ENCODE assay signal across 19 mouse cellular contexts in the genomic region with DNA sequence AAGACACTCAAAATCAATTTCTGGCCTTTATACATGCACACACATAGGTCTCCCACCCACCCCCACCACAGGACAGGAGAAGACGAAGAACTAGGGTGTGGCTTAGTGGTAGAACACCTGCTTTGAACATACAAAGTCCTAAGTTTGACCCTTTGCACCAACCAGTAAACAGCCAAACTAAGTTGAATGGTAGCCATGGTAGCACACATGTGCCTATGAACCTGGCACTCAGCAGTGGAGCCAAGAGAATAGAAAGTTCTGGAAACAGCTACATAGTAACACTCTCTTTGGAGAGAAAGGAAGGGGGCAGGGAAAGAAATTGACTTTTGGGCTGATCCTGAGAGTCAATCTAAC. TPM values are rescaled to one million over a fixed set of nuclear protein-coding genes. Genes with fewer than 3 reads are reported as not detected.
DNase-seq lines count a peak whose midpoint lies in the region; ATAC-seq and TF ChIP-seq lines count a peak whose summit lies in the region.
"Had no signal": no experiment of that assay in that cellular context is flagged by ENCODE, and none has a peak within 500 bp of the region (broad histone marks: within the 10 kb centered on the region; RNA-seq: fewer than 3 reads in every experiment).

No protein-coding gene starts in this region.

- no peaks in the 10 kb centered on the region for H3K79me2 ChIP-seq in liver, adult 2 months (ENCODE audit: control insufficient read depth, insufficient read depth, low read length)

- no peaks in the 10 kb centered on the region for H3K27me3 ChIP-seq in cerebellum, adult 2 months (ENCODE audit: control insufficient read depth, insufficient read depth, low read length)
- H3K27me3 ChIP-seq in liver, adult 2 months (ENCODE audit: control insufficient read depth, insufficient read depth, low read length) = no peaks in the 10 kb centered on the region
- H3K27me3 ChIP-seq in liver, embryonic 11.5 days (replicated peaks; ENCODE audit: control insufficient read depth, insufficient read depth, low read length) = no peaks in the 10 kb centered on the region
- H3K27me3 ChIP-seq: embryonic facial prominence, embryonic 12.5 days; forebrain, embryonic 12.5 days; heart, embryonic 15.5 days; hindbrain, embryonic 12.5 days; neural tube, embryonic 15.5 days; stomach, embryonic 15.5 days had no signal

- TF ChIP-seq POLR2A in cerebellum, adult 2 months (IDR thresholded peaks at IDR 0.05; ENCODE audit: borderline replicate concordance, insufficient read depth, low read length) = no peak
- TF ChIP-seq POLR2A in liver, adult 2 months (IDR thresholded peaks at IDR 0.05; ENCODE audit: extremely low read depth, insufficient read depth, low read length) = no peak

- H3K4me3 ChIP-seq in cerebellum, adult 2 months (replicated peaks; ENCODE audit: insufficient read depth, low read depth, low read length) = no peak overlapping the region
- H3K4me3 ChIP-seq in liver, adult 2 months (ENCODE audit: insufficient read depth, low read depth, low read length) = no peak overlapping the region
- H3K4me3 ChIP-seq in liver, embryonic 11.5 days (ENCODE audit: low read depth, low read length) = no peak overlapping the region
- H3K4me3 ChIP-seq: embryonic facial prominence, embryonic 12.5 days; forebrain, embryonic 12.5 days; heart, embryonic 15.5 days; hindbrain, embryonic 12.5 days; liver, embryonic 15.5 days; midbrain, embryonic 10.5 days; neural tube, embryonic 15.5 days; stomach, embryonic 15.5 days had no signal

- H3K9ac ChIP-seq in liver, adult 2 months (ENCODE audit: low read depth, low read length) = no peak overlapping the region
- no peak overlapping the region for H3K9ac ChIP-seq in liver, embryonic 11.5 days (ENCODE audit: low read depth, low read length)
- H3K9ac ChIP-seq: embryonic facial prominence, embryonic 12.5 days; forebrain, embryonic 12.5 days; heart, embryonic 15.5 days; hindbrain, embryonic 12.5 days; liver, embryonic 15.5 days; neural tube, embryonic 15.5 days; stomach, embryonic 15.5 days had no signal

- no peaks in the 10 kb centered on the region for H3K9me3 ChIP-seq in liver, embryonic 11.5 days (ENCODE audit: control insufficient read depth, low read length)
- H3K9me3 ChIP-seq: embryonic facial prominence, embryonic 12.5 days; forebrain, embryonic 12.5 days; heart, embryonic 15.5 days; hindbrain, embryonic 12.5 days; liver, embryonic 15.5 days; midbrain, embryonic 10.5 days; neural tube, embryonic 15.5 days; stomach, embryonic 15.5 days had no signal

- DNase-seq in cerebellum, adult 2 months = no peak
- no peak for DNase-seq in cerebellum, adult 11-12 months
- DNase-seq in liver, adult 2 months (ENCODE audit: extremely low read depth, low read depth, low spot score) = peak; percentile 92
- DNase-seq in liver, embryonic 11.5 days (ENCODE audit: low spot score) = no peak
- peak; percentile 19 to 42 for DNase-seq in kidney, postnatal 36 days
- DNase-seq in lung, postnatal 4 days = no peak
- DNase-seq in spleen, adult 18-20 months = no peak
- DNase-seq: cerebellum, postnatal 10 days; lung, postnatal 14 days had no signal

- no peak for ATAC-seq in liver, embryonic 11.5 days (replicated peaks; ENCODE audit: low FRiP score)
- no peak for ATAC-seq in inflammation-experienced regulatory T-cells, adult 6 months
- ATAC-seq: activated CD4-positive, CD25-positive, alpha-beta regulatory T cell, adult 4 months had no signal

- WGBS in cerebellum, adult 2 months = 85% methylated on average over 1 of the region's 1 CpGs
- WGBS in liver, adult 2 months = 30% methylated on average over 1 of the region's 1 CpGs
- WGBS in liver, embryonic 11.5 days = 76% methylated on average over 1 of the region's 1 CpGs

- no peaks in the 10 kb centered on the region for H3K36me3 ChIP-seq in liver, adult 2 months (ENCODE audit: control insufficient read depth, insufficient read depth, low read length)
- no peaks in the 10 kb centered on the region for H3K36me3 ChIP-seq in liver, embryonic 11.5 days (ENCODE audit: control insufficient read depth, insufficient read depth, low read length)
- H3K36me3 ChIP-seq: embryonic facial prominence, embryonic 12.5 days; forebrain, embryonic 12.5 days; heart, embryonic 15.5 days; liver, embryonic 15.5 days; midbrain, embryonic 10.5 days; stomach, embryonic 15.5 days had no signal

- TF ChIP-seq CTCF in cerebellum, adult 2 months (IDR thresholded peaks at IDR 0.05; ENCODE audit: borderline replicate concordance, insufficient read depth, low read depth, low read length) = no peak
- TF ChIP-seq CTCF in liver, adult 2 months (IDR thresholded peaks at IDR 0.05; ENCODE audit: low read depth, low read length) = no peak

- no peak overlapping the region for H3K4me2 ChIP-seq in liver, embryonic 11.5 days
- H3K4me2 ChIP-seq: embryonic facial prominence, embryonic 12.5 days; forebrain, embryonic 12.5 days; heart, embryonic 15.5 days; hindbrain, embryonic 12.5 days; liver, embryonic 15.5 days; neural tube, embryonic 15.5 days; stomach, embryonic 15.5 days had no signal

- H3K27ac ChIP-seq in cerebellum, adult 2 months (ENCODE audit: insufficient read depth, low read length) = peak overlapping the region; percentile 86; the same call in 1 of the 2 replicates
- peak overlapping the region; percentile 72 for H3K27ac ChIP-seq in liver, adult 2 months (replicated peaks; ENCODE audit: insufficient read depth, low read depth, low read length)
- no peak overlapping the region for H3K27ac ChIP-seq in liver, embryonic 11.5 days (ENCODE audit: low read depth, low read length)
- H3K27ac ChIP-seq: forebrain, embryonic 12.5 days; heart, embryonic 15.5 days; liver, embryonic 15.5 days; midbrain, embryonic 10.5 days; neural tube, embryonic 15.5 days; stomach, embryonic 15.5 days had no signal

- H3K4me1 ChIP-seq in cerebellum, adult 2 months (ENCODE audit: control insufficient read depth, insufficient read depth, low read length) = peaks cover 62% of the 10 kb centered on the region
- peaks cover 7% of the 10 kb centered on the region; the same call in 1 of the 2 replicates for H3K4me1 ChIP-seq in liver, adult 2 months (ENCODE audit: control insufficient read depth, insufficient read depth, low read length)
- H3K4me1 ChIP-seq in liver, embryonic 11.5 days (replicated peaks; ENCODE audit: control insufficient read depth, insufficient read depth, low read length) = peaks cover 3% of the 10 kb centered on the region; the same call in 1 of the 2 replicates

RNA-seq across cellular contexts. Expression of a gene that starts 31.1 kb away (rescaled TPM):
- polyA plus RNA-seq in cerebellum, adult 2 months (2012; rRNA removed) = 94.5 and 109 TPM in 2 replicates
- total RNA-seq in liver, adult 2 months (2014; rRNA removed) = 5.4 and 7.4 TPM in 2 replicates
- 28.6 and 33.8 TPM in 2 replicates for polyA plus RNA-seq in liver, adult 2 months (2012; rRNA removed)
- 50.1 and 55.0 TPM in 2 replicates for polyA plus RNA-seq in liver, embryonic 11.5 days (2014; fragmentation: Nextera tagmentation; extraction: Ambion mirVana)
- polyA plus RNA-seq in inflammation-experienced regulatory T-cells, adult 6 months (2017; shearing (Covaris generic)) = 10 to 100 TPM; 44.3 to 57.3 (median 51.6) TPM

RNA-seq across cellular contexts. Expression of a gene that starts 58.4 kb away (rescaled TPM):
- 87.2 and 106 TPM in 2 replicates for polyA plus RNA-seq in cerebellum, adult 2 months (2012; rRNA removed)
- 4.2 and 7.5 TPM in 2 replicates for total RNA-seq in liver, adult 2 months (2014; rRNA removed)
- 19.3 and 19.5 TPM in 2 replicates for polyA plus RNA-seq in liver, adult 2 months (2012; rRNA removed)
- polyA plus RNA-seq in liver, embryonic 11.5 days (2014; fragmentation: Nextera tagmentation; extraction: Ambion mirVana) = 8.2 and 9.8 TPM in 2 replicates
- 10 to 100 TPM; 10.7 to 26.8 (median 26.8) TPM for polyA plus RNA-seq in inflammation-experienced regulatory T-cells, adult 6 months (2017; shearing (Covaris generic))

Comparison
In these comparisons a context has a peak if more than half of its experiments do, and no peak if none do; other contexts are left out.
1. DNase-seq: peak in liver, adult 2 months (single experiment) and kidney, postnatal 36 days (2 of 2); none in cerebellum, adult 2 months (0 of 2), cerebellum, adult 11-12 months (single experiment), liver, embryonic 11.5 days (single experiment), lung, postnatal 4 days (0 of 2) and spleen, adult 18-20 months (0 of 2).